Mouse (Mus musculus) C2C12 (cell line): ENCODE results near the gene Acot7. TPM values are rescaled to one million over a fixed set of nuclear protein-coding genes. Genes with fewer than 3 reads are reported as not detected.

Experiments
- H3K27me3 ChIP-seq: one replicate; pipeline ENCODE4 v1.6.1; 2011; ENCODE audit not compliant: control insufficient read depth, insufficient read depth, insufficient read length
- H3K36me3 ChIP-seq: one replicate; pipeline ENCODE4 v1.6.1; 2011; ENCODE audit not compliant: control insufficient read depth, insufficient read depth
- H3K4me3 ChIP-seq: one replicate; pipeline ENCODE4 v1.5.1; 2011; ENCODE audit warnings: mild to moderate bottlenecking, control low read depth; ENCODE audit not compliant: poor library complexity, insufficient read depth, severe bottlenecking
- H3K79me2 ChIP-seq: one replicate; pipeline ENCODE4 v1.6.1; 2011; ENCODE audit not compliant: control insufficient read depth, insufficient read depth
- H3K79me3 ChIP-seq: one replicate; pipeline ENCODE4 v1.6.1; 2011; ENCODE audit warnings: low read depth, control low read depth
- H3ac ChIP-seq: one replicate; pipeline ENCODE3; 2011; ENCODE audit warnings: low read depth; ENCODE audit not compliant: control insufficient read depth, insufficient read length
- CEBPB ChIP-seq: IDR thresholded peaks from one replicate; pipeline ENCODE4 v1.6.1; 2011; ENCODE audit warnings: low read depth, mild to moderate bottlenecking, control low read depth, moderate library complexity
- CTCF ChIP-seq: IDR thresholded peaks from one replicate; pipeline ENCODE4 v1.5.1; 2011; ENCODE audit not compliant: control insufficient read depth, insufficient read depth, insufficient read length
- FOSL1 ChIP-seq: IDR thresholded peaks from one replicate; pipeline ENCODE4 v1.8.0; 2011; ENCODE audit warnings: mild to moderate bottlenecking, low read length; ENCODE audit not compliant: poor library complexity, insufficient read depth, severe bottlenecking
- MAX ChIP-seq: IDR thresholded peaks from one replicate; pipeline ENCODE4 v1.6.1; 2011; ENCODE audit warnings: mild to moderate bottlenecking, control low read depth
- MYOD1 ChIP-seq: IDR thresholded peaks from one replicate; pipeline ENCODE4 v1.6.1; 2011; ENCODE audit warnings: low read depth; ENCODE audit not compliant: control insufficient read depth, insufficient read length
- MYOG ChIP-seq: IDR thresholded peaks from one replicate; pipeline ENCODE4 v1.6.1; 2011; ENCODE audit not compliant: control insufficient read depth, insufficient read length; ENCODE audit errors: extremely low read depth
- USF1 ChIP-seq: IDR thresholded peaks from one replicate; pipeline ENCODE4 v1.6.1; 2011; ENCODE audit warnings: low read depth, mild to moderate bottlenecking, control low read depth, moderate library complexity
- polyA plus RNA-seq: library from polyadenylated mRNA; unstranded; fragments of >200 nt; fragmentation: generic; extraction: Trizol; gene quantifications from one replicate; pipeline ENCODE4 v1.2.1, GENCODE M21; 2012; ENCODE audit warnings: missing spikeins

Acot7 gene
- polyA plus RNA-seq, 1 experiment, result 344 TPM

- Histone ChIP-seq H3K27me3 (no peaks in the 10 kb centered on the region), H3K79me3 (no peaks in the 10 kb centered on the region), H3K4me3 (no peak overlapping the region), H3ac (no peak overlapping the region), H3K79me2 (no peaks in the 10 kb centered on the region), H3K36me3 (peaks cover 53% of the 10 kb centered on the region)
- TF ChIP-seq MAX, result no peak
- TF ChIP-seq MYOG, result no peak
- TF ChIP-seq FOSL1, result no peak
- no peak for TF ChIP-seq USF1
- TF ChIP-seq CTCF, result no peak
- no peak for TF ChIP-seq MYOD1
- no peak for TF ChIP-seq CEBPB
Measured at GRCm38 (mm10) chr4:152265791-152266190, 87.9 kb downstream of the Acot7 start.

GRCm38 (mm10) chr4:152266236-152266895 lies 88.4 kb downstream of the Acot7 start:
- no peaks in the 10 kb centered on the region for H3K79me3 ChIP-seq
- TF ChIP-seq MYOG (no peak), USF1 (no peak), MAX (no peak), FOSL1 (no peak), CEBPB (no peak), CTCF (no peak), MYOD1 (no peak)
- H3K36me3 ChIP-seq, result peaks cover 53% of the 10 kb centered on the region
- H3K27me3 ChIP-seq, result no peaks in the 10 kb centered on the region
- H3K79me2 ChIP-seq, result no peaks in the 10 kb centered on the region
- H3ac ChIP-seq, result no peak overlapping the region
- no peak overlapping the region for H3K4me3 ChIP-seq

DNA sequence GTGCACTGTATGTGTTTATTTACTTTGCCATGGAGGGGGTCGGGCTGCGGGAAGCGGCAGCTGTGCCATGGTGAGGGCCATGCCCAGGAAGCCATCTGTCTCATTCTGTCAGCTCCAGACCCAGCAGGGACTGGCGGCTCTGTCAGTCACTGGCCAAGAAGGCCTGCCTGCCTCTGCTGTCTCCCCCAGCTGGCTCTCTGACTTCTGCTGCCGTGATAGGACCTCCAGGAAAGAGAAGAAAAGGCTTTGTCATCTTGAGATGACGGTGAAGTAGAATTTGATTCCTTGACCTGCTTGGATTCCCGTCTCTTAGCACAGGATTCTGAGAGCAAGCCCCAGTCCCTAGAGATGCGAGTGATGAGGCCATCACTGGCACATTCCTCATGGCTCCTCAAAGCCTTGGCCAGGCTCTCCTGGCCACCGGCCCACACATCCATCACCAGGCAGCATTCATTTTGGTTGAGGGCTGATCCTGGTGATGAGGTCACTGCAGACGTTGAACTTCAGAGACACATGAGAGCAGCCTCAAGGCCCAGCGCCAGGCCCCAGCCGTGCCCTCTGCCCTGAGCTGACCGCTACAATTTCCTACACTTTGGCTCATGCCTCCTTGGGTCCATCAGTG lies 89.9 kb downstream of the Acot7 start:
- Histone ChIP-seq H3K4me3 (no peak overlapping the region), H3K27me3 (no peaks in the 10 kb centered on the region), H3K36me3 (peaks cover 40% of the 10 kb centered on the region), H3K79me3 (no peaks in the 10 kb centered on the region), H3ac (no peak overlapping the region), H3K79me2 (no peaks in the 10 kb centered on the region)
- TF ChIP-seq CTCF (no peak), MYOD1 (peak; percentile 98), CEBPB (peak; percentile 6), MAX (peak; percentile 67)

DNA sequence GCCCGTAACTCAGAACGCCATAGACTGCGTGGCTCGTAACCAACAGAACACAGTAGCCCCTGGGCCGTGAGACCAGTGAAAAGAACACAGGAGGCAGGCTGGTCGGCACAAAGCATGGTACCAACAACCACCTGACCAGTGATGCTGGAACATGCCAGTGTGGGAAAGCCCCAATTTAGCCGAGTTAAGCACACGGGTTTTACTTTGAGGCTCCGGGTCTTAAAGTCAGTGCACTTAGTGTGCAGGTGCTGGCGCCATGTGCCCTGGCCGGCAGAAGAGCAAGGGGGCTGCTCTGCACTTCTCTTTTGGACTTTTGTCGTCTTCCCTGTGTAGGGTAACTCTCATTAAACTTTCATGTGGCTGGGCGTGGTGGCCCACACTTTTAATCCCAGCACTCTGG lies 92.0 kb downstream of the Acot7 start:
- H3K79me2 ChIP-seq, result no peaks in the 10 kb centered on the region
- no peaks in the 10 kb centered on the region for H3K79me3 ChIP-seq
- no peak for TF ChIP-seq CEBPB
- TF ChIP-seq USF1, result no peak
- no peak for TF ChIP-seq MAX
- TF ChIP-seq MYOD1, result no peak
- H3K4me3 ChIP-seq, result no peak overlapping the region
- H3K27me3 ChIP-seq, result no peaks in the 10 kb centered on the region
- no peak overlapping the region for H3ac ChIP-seq
- H3K36me3 ChIP-seq, result peaks cover 23% of the 10 kb centered on the region

GRCm38 (mm10) chr4:152270599-152270998 lies 92.7 kb downstream of the Acot7 start:
- no peak overlapping the region for H3ac ChIP-seq
- peaks cover 20% of the 10 kb centered on the region for H3K36me3 ChIP-seq
- no peaks in the 10 kb centered on the region for H3K27me3 ChIP-seq
- H3K79me3 ChIP-seq, result no peaks in the 10 kb centered on the region
- no peak overlapping the region for H3K4me3 ChIP-seq
- TF ChIP-seq CTCF, result no peak
- no peaks in the 10 kb centered on the region for H3K79me2 ChIP-seq

- TF ChIP-seq CTCF (no peak), MAX (no peak), CEBPB (no peak), MYOG (no peak), MYOD1 (no peak), USF1 (no peak), FOSL1 (no peak)
- no peaks in the 10 kb centered on the region for H3K27me3 ChIP-seq
Measured at GRCm38 (mm10) chr4:152271334-152271733, 93.4 kb downstream of the Acot7 start.

More at GRCm38 (mm10) chr4:152271334-152271733, 93.4 kb downstream of the Acot7 start:
- Histone ChIP-seq H3K4me3 (no peak overlapping the region), H3K79me3 (no peaks in the 10 kb centered on the region), H3K79me2 (no peaks in the 10 kb centered on the region), H3ac (no peak overlapping the region), H3K36me3 (peaks cover 16% of the 10 kb centered on the region)
